Mouse (Mus musculus): Measurements from ENCODE around the gene Ptprj. TPM values are rescaled to one million over a fixed set of nuclear protein-coding genes. Genes with fewer than 3 reads are reported as not detected.

The Ptprj gene
- polyA plus RNA-seq, 1 experiment from 2014 or later: 3.5 TPM

DNA sequence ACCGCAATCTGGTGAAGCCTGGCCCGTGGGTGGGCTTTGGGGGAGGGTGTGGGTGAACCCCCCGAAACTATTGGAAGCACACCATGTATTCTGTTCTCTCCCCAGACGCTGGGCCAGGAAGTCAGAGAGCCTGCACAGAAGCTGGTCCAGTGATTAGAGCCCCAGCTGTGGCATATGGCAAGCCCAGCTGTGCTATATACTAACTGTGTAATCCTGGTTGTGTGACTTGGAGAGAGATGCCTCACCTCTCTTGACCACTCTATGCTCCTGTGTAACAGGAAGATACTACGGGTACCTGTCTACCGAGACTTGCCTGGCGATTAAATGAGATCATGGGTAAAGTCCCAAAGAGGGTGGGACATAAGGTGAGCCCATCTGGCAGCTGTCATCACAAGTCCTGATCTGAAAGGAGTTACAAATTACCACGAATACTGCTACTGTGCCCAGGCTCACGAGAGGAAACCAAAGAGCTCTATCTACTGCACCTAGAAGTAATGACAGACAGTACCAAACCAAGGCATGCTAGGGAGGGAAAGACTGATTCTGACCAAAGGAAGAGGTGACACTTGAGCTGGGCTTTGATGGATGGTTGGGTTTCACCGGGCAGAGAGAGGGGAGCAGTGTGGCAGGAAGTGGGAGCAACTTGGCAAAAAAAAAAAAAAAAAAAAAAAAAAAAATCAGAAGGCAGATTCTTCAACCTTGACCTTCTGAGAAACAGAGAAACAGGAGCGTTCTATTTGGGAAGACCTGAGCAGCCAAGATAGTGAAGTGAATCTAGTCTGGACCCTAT is 754 bp upstream of the Ptprj start:
- Histone ChIP-seq H3K4me3 (ENCODE audit: low read depth, low read length) (peak overlapping the region; percentile 81), H3K9ac (ENCODE audit: low read length) (peak overlapping the region; percentile 88), H3K9me3 (replicated peaks; ENCODE audit: control insufficient read depth, low read length) (no peaks in the 10 kb centered on the region), H3K36me3 (ENCODE audit: control insufficient read depth, insufficient read depth, low read length) (no peaks in the 10 kb centered on the region), H3K4me1 (ENCODE audit: control insufficient read depth, insufficient read depth, low read length) (peaks cover 7% of the 10 kb centered on the region), H3K27ac (ENCODE audit: low read depth, low read length) (peak overlapping the region; percentile 80; the same call in 1 of the 2 replicates), H3K4me2 (ENCODE audit: low read length) (peak overlapping the region; percentile 97), H3K27me3 (replicated peaks; ENCODE audit: control insufficient read depth, insufficient read depth, low read length) (no peaks in the 10 kb centered on the region)
- DNase-seq (ENCODE audit: low spot score) (peak; percentile 50), ATAC-seq (peak; percentile 30)
- WGBS: 15% methylated on average over 11 of the region's 11 CpGs

DNA sequence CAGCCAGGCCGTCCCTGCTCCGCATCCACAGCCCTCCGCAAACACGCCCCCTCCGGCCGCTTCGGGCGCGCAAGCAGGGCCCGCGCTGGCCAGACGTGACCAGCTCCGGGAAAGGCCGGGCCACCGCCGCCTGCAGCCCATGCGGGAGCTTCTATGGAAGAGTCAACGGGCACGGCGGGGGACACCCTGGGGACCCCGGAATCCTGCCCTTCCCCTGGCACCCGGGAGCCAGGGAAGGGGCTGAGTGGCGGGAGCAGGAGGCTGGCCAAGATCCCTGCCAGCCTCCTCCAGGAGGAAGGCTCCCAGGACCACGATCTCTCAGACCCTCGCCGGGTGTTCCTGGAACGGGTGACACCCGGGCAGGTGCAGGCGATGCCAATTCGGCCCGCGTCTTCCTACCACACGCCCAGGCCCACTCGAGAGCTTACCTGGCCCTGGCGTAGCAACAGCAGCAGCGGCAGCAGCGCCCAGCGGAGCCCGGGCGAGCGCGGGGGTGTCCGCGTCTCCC is 665 bp downstream of the Ptprj start:
- Histone ChIP-seq H3K4me1 (ENCODE audit: control insufficient read depth, insufficient read depth, low read length) (peaks cover 7% of the 10 kb centered on the region), H3K27me3 (replicated peaks; ENCODE audit: control insufficient read depth, insufficient read depth, low read length) (no peaks in the 10 kb centered on the region), H3K4me3 (ENCODE audit: low read depth, low read length) (peak overlapping the region; percentile 81), H3K9ac (ENCODE audit: low read length) (peak overlapping the region; percentile 88), H3K27ac (ENCODE audit: low read depth, low read length) (peak overlapping the region; percentile 80), H3K36me3 (ENCODE audit: control insufficient read depth, insufficient read depth, low read length) (no peaks in the 10 kb centered on the region), H3K4me2 (ENCODE audit: low read length) (peak overlapping the region; percentile 97), H3K9me3 (replicated peaks; ENCODE audit: control insufficient read depth, low read length) (no peaks in the 10 kb centered on the region)
- ATAC-seq (peak; percentile 59), DNase-seq (ENCODE audit: low spot score) (peak; percentile 42)
- under 1% methylated on average over 40 of the region's 44 CpGs for WGBS

DNA sequence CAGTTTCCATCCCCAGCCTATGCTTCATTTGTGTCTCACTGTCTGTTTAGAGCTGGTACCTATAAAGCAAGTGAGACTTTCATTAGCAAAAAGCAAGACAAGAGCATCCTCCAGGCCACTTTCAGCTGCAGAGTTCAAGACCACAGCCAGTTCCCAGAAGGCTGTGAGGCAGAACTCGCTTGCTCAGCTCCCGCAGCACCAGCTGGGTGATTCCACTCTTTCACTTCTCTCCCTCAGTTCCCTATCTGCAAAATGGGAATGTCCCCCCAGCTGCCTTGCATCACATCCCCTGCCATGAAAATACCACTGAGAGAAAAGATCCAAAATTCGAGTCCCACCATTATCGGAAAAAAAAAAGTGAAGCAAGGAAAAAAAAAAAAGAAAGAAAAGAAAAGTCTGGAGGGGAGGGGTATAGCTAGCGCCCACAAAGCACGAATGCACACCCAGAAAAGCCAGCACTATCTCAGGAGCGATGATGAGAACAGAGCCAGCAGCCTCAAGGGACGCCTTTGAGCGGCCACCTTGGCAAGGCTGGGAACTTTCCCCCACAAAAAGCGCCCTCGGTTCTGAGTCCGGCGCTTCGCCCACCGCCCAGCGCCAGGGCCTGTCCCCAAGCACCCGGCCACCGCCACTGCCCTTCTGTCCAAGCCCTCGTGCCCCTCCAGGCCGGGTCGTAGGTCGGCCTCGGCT is 1.3 kb downstream of the Ptprj start:
- no peaks in the 10 kb centered on the region for H3K27me3 ChIP-seq (replicated peaks; ENCODE audit: control insufficient read depth, insufficient read depth, low read length)
- H3K36me3 ChIP-seq (ENCODE audit: control insufficient read depth, insufficient read depth, low read length): no peaks in the 10 kb centered on the region
- peak; percentile 57 for DNase-seq (ENCODE audit: low spot score)
- 2% methylated on average over 23 of the region's 23 CpGs for WGBS
- H3K4me1 ChIP-seq (ENCODE audit: control insufficient read depth, insufficient read depth, low read length): peaks cover 7% of the 10 kb centered on the region
- H3K27ac ChIP-seq (ENCODE audit: low read depth, low read length): peak overlapping the region; percentile 80
- H3K9me3 ChIP-seq (replicated peaks; ENCODE audit: control insufficient read depth, low read length): no peaks in the 10 kb centered on the region
- H3K4me2 ChIP-seq (ENCODE audit: low read length): peak overlapping the region; percentile 97
- ATAC-seq: peak; percentile 11
- H3K9ac ChIP-seq (ENCODE audit: low read length): peak overlapping the region; percentile 88
- peak overlapping the region; percentile 81 for H3K4me3 ChIP-seq (ENCODE audit: low read depth, low read length)

DNA sequence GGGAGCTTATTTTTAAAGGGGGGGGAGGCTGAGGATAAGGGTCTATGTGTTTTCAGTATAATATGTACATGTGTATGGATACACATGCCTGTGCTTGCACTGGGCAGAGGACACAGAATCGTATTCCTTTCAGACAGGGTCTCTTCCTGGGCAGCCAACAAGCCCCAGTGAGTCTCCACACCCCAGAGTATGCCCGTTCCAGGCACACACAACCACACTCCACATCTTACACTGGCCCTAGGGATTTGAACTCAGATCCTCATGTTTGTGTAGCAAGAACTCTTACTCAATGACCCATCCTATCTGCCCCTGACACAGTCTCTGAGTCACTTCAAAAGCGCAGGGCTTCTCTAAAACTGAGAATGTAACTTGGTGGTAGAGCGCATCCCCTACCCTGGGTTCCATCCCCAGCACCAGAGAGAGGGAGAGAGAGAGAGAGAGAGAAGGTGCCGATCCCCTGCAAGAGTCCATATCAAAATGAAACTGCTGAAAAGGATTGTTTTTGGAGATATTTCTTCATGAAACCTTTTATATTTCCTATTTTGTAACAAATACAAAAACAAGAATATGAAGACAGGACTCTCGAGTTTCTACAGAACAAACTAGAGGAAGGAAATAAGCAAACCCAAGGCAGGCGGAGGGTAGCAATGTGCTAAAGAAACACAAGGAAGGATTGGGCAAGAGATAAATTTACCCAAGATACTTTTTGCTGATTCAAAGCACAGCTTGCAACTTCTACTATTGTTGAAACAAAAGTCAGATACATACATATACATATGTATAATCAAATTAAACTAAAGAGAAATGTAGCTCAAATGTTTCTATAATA is 2.8 kb downstream of the Ptprj start:
- no peak overlapping the region for H3K27ac ChIP-seq (ENCODE audit: low read depth, low read length)
- peaks cover 7% of the 10 kb centered on the region for H3K4me1 ChIP-seq (ENCODE audit: control insufficient read depth, insufficient read depth, low read length)
- ATAC-seq (no peak), DNase-seq (ENCODE audit: low spot score) (no peak)
- no peak overlapping the region for H3K9ac ChIP-seq (ENCODE audit: low read length)
- no peak overlapping the region for H3K4me3 ChIP-seq (ENCODE audit: low read depth, low read length)
- H3K36me3 ChIP-seq (ENCODE audit: control insufficient read depth, insufficient read depth, low read length): no peaks in the 10 kb centered on the region
- H3K4me2 ChIP-seq (ENCODE audit: low read length): no peak overlapping the region
- WGBS: 93% methylated on average over 7 of the region's 7 CpGs
- no peaks in the 10 kb centered on the region for H3K9me3 ChIP-seq (replicated peaks; ENCODE audit: control insufficient read depth, low read length)
- no peaks in the 10 kb centered on the region for H3K27me3 ChIP-seq (replicated peaks; ENCODE audit: control insufficient read depth, insufficient read depth, low read length)

DNA sequence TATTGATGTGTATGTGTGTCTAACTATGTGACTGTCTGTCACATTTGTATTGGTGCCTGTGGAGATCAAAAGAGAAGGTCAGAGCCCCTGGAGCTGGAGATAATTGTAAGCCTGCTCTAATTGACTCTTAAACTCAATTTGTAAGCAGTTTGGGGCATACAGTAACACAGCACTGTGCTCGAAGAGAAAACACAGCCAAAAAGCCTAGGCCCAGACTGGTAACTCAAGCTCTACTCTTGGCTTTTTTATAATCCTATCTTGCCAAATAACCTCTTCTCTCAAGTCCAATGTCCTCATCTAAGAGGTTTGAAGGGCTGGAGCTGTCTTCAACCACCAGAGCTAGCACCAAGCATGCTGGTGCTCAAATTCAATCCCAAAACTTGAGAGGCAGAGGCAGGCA is 3.5 kb downstream of the Ptprj start:
- Histone ChIP-seq H3K36me3 (ENCODE audit: control insufficient read depth, insufficient read depth, low read length) (no peaks in the 10 kb centered on the region), H3K9me3 (replicated peaks; ENCODE audit: control insufficient read depth, low read length) (no peaks in the 10 kb centered on the region), H3K9ac (ENCODE audit: low read length) (no peak overlapping the region), H3K27me3 (replicated peaks; ENCODE audit: control insufficient read depth, insufficient read depth, low read length) (no peaks in the 10 kb centered on the region), H3K4me2 (ENCODE audit: low read length) (no peak overlapping the region), H3K27ac (ENCODE audit: low read depth, low read length) (no peak overlapping the region), H3K4me3 (ENCODE audit: low read depth, low read length) (no peak overlapping the region), H3K4me1 (ENCODE audit: control insufficient read depth, insufficient read depth, low read length) (peaks cover 7% of the 10 kb centered on the region)
- 27% methylated on average over 1 of the region's 1 CpGs for WGBS
- ATAC-seq (no peak), DNase-seq (ENCODE audit: low spot score) (no peak)

DNA sequence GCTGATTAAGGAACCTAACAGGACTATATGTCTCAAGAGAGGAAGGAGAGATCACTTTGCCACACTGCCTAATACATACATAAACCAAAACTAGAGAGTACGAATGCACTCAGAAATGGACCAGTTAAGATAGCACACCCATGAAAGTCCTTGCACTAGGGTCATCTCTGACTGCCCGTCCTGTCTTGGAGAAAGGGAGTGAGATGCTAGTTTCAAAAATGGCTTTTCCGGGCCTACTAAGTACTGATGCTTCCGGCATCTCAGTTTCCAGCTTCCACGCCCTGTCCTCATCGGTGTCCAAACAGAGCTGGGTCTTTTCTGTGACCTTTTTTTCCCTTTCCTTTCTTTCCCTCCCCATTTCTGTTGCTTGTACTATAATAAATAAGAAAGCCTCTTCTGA is 4.0 kb downstream of the Ptprj start:
- Histone ChIP-seq H3K27me3 (replicated peaks; ENCODE audit: control insufficient read depth, insufficient read depth, low read length) (no peaks in the 10 kb centered on the region), H3K27ac (ENCODE audit: low read depth, low read length) (no peak overlapping the region), H3K4me2 (ENCODE audit: low read length) (no peak overlapping the region), H3K36me3 (ENCODE audit: control insufficient read depth, insufficient read depth, low read length) (no peaks in the 10 kb centered on the region), H3K9me3 (replicated peaks; ENCODE audit: control insufficient read depth, low read length) (no peaks in the 10 kb centered on the region), H3K4me3 (ENCODE audit: low read depth, low read length) (no peak overlapping the region), H3K9ac (ENCODE audit: low read length) (no peak overlapping the region), H3K4me1 (ENCODE audit: control insufficient read depth, insufficient read depth, low read length) (peaks cover 7% of the 10 kb centered on the region)
- DNase-seq (ENCODE audit: low spot score): no peak
- no peak for ATAC-seq
- WGBS: 88% methylated on average over 6 of the region's 6 CpGs

DNA sequence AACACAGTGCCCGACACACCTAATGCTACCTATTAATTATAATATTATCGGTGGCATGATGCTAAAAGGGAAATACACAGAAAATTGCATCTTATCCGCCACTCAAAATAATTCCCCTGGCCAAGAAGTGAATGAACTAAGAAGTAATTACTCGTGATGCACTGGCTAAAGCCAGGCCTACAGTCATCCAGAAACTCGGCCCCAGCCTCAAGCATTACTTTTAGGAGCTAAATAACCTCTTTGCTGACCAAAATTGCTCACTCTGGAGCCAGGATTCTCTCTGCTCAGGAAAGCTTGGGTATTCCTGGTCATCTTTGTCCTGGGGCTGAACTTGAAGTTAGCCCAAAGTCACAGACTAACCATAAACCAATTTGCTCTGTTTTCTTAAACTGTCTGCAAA is 4.7 kb downstream of the Ptprj start:
- Histone ChIP-seq H3K9me3 (replicated peaks; ENCODE audit: control insufficient read depth, low read length) (no peaks in the 10 kb centered on the region), H3K36me3 (ENCODE audit: control insufficient read depth, insufficient read depth, low read length) (no peaks in the 10 kb centered on the region), H3K4me3 (ENCODE audit: low read depth, low read length) (no peak overlapping the region), H3K27me3 (replicated peaks; ENCODE audit: control insufficient read depth, insufficient read depth, low read length) (no peaks in the 10 kb centered on the region), H3K9ac (ENCODE audit: low read length) (no peak overlapping the region), H3K27ac (ENCODE audit: low read depth, low read length) (no peak overlapping the region), H3K4me1 (ENCODE audit: control insufficient read depth, insufficient read depth, low read length) (peaks cover 4% of the 10 kb centered on the region), H3K4me2 (ENCODE audit: low read length) (no peak overlapping the region)
- no peak for DNase-seq (ENCODE audit: low spot score)
- no peak for ATAC-seq
- 79% methylated on average over 5 of the region's 5 CpGs for WGBS

DNA sequence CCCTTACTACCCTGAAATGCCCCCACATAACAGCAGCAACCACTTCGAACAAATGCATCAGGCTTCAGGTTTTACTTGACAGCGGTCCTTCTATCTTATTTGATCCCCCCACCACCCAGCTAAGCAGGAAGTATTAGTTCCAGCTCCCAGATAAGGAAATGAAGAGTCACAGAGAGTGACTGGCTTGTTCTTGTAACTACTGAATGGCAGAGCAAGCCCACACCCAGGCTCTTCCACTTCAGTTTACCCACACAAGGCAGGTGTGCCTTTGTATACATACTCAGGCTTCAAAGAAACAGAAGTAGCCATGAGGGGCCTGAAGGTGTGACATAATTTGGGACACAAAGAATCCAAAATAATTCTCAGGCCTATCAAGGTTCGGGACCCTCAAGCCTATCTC is 5.3 kb downstream of the Ptprj start:
- WGBS: 85% methylated on average over 3 of the region's 3 CpGs
- no peak overlapping the region for H3K27ac ChIP-seq (ENCODE audit: low read depth, low read length)
- no peaks in the 10 kb centered on the region for H3K9me3 ChIP-seq (replicated peaks; ENCODE audit: control insufficient read depth, low read length)
- H3K36me3 ChIP-seq (ENCODE audit: control insufficient read depth, insufficient read depth, low read length): no peaks in the 10 kb centered on the region
- H3K27me3 ChIP-seq (replicated peaks; ENCODE audit: control insufficient read depth, insufficient read depth, low read length): no peaks in the 10 kb centered on the region
- no peak overlapping the region for H3K4me2 ChIP-seq (ENCODE audit: low read length)
- H3K4me3 ChIP-seq (ENCODE audit: low read depth, low read length): no peak overlapping the region
- H3K4me1 ChIP-seq (ENCODE audit: control insufficient read depth, insufficient read depth, low read length): peaks cover 4% of the 10 kb centered on the region
- no peak overlapping the region for H3K9ac ChIP-seq (ENCODE audit: low read length)
- DNase-seq (ENCODE audit: low spot score) (no peak), ATAC-seq (no peak)
